Mouse (Mus musculus) liver, embryonic 14.5 days (tissue): ENCODE measurements around the gene Btbd6.

Experiments
- CTCF ChIP-seq: IDR thresholded peaks from 2 replicates; pipeline ENCODE4 v1.5.1; 2016; ENCODE audit warnings: antibody characterized with exemption, low read depth, control low read depth
- EP300 ChIP-seq: IDR thresholded peaks from 2 replicates; pipeline ENCODE4 v1.6.1; 2016; ENCODE audit warnings: antibody characterized with exemption, low read depth

- TF ChIP-seq EP300, result no peak
- TF ChIP-seq CTCF, result no peak
Observed at GRCm38 (mm10) chr12:112961428-112961827, 14.9 kb upstream of the Btbd6 start.
